Mouse (Mus musculus) layer of hippocampus, adult 9-11 months (tissue): Measurements from ENCODE around the gene Timm8a2.

Experiments used
- DNase-seq: peaks from one replicate; pipeline ENCODE4 v3.0.0; 2022

Gene Timm8a2

GRCm38 (mm10) chr14:122034451-122034850 is at the start of gene Timm8a2:
Timm8a2 (plus strand) TSS chr14:122034674.
- DNase-seq: no peak

GRCm38 (mm10) chr14:121985477-121985876 is 49.0 kb upstream of the Timm8a2 start:
- peak; percentile 53 for DNase-seq

GRCm38 (mm10) chr14:121986028-121986427 is 48.4 kb upstream of the Timm8a2 start:
- DNase-seq: no peak

GRCm38 (mm10) chr14:121987287-121987686 is 47.2 kb upstream of the Timm8a2 start:
- no peak for DNase-seq

GRCm38 (mm10) chr14:121987691-121988090 is 46.8 kb upstream of the Timm8a2 start:
- DNase-seq: no peak

- no peak for DNase-seq
Measured at GRCm38 (mm10) chr14:121989331-121989730, 45.1 kb upstream of the Timm8a2 start.

GRCm38 (mm10) chr14:121989869-121990268 is 44.6 kb upstream of the Timm8a2 start:
- DNase-seq: no peak

GRCm38 (mm10) chr14:121990897-121991296 is 43.6 kb upstream of the Timm8a2 start:
- no peak for DNase-seq

- DNase-seq: no peak
Measured at GRCm38 (mm10) chr14:121991921-121992320, 42.6 kb upstream of the Timm8a2 start.

GRCm38 (mm10) chr14:121992395-121993280 is 41.8 kb upstream of the Timm8a2 start:
- no peak for DNase-seq

- no peak for DNase-seq
Measured at GRCm38 (mm10) chr14:121993616-121994015, 40.9 kb upstream of the Timm8a2 start.

GRCm38 (mm10) chr14:121994171-121994700 is 40.2 kb upstream of the Timm8a2 start:
- DNase-seq: no peak

- no peak for DNase-seq
Measured at GRCm38 (mm10) chr14:121994846-121995556, 39.5 kb upstream of the Timm8a2 start.

GRCm38 (mm10) chr14:121995557-121995870 is 39.0 kb upstream of the Timm8a2 start:
- DNase-seq: no peak

- DNase-seq: peak; percentile 71
Measured at GRCm38 (mm10) chr14:121996786-121997185, 37.7 kb upstream of the Timm8a2 start.

- DNase-seq: no peak
Measured at GRCm38 (mm10) chr14:121999455-121999854, 35.0 kb upstream of the Timm8a2 start.

- DNase-seq: no peak
Measured at GRCm38 (mm10) chr14:122000346-122001105, 33.9 kb upstream of the Timm8a2 start.

GRCm38 (mm10) chr14:122002224-122002623 is 32.2 kb upstream of the Timm8a2 start:
- DNase-seq: no peak

GRCm38 (mm10) chr14:122003812-122004211 is 30.7 kb upstream of the Timm8a2 start:
- DNase-seq: no peak

GRCm38 (mm10) chr14:122008261-122008660 is 26.2 kb upstream of the Timm8a2 start:
- DNase-seq: no peak

GRCm38 (mm10) chr14:122009502-122009901 is 25.0 kb upstream of the Timm8a2 start:
- peak; percentile 78 for DNase-seq

GRCm38 (mm10) chr14:122010301-122010700 is 24.2 kb upstream of the Timm8a2 start:
- no peak for DNase-seq

- no peak for DNase-seq
Measured at GRCm38 (mm10) chr14:122011768-122012167, 22.7 kb upstream of the Timm8a2 start.
